24 mouse cellular contexts compared by ENCODE assay signal in the genomic region with DNA sequence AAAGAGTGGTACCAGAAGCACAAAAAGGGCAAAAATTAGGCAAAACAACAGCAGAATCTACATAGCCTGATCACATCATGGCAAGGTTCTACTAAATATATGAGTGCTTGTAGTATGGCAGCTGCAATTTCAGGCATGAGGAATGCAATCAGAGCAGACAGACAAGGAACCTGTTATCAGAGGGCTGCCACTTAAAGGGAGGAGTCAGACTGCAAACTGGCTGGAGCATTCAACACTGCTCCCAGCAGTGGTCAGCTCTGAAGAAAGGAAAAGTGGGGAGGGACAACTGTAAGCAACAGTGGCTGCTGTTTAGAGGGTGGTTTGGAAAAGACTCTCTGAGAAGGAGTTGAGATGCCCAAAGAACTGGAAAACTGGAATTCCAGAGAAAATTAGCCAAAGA. TPM values are rescaled to one million over a fixed set of nuclear protein-coding genes. Genes with fewer than 3 reads are reported as not detected.
DNase-seq lines count a peak whose midpoint lies in the region; ATAC-seq and TF ChIP-seq lines count a peak whose summit lies in the region.
"Had no signal": no experiment of that assay in that cellular context is flagged by ENCODE, and none has a peak within 500 bp of the region (broad histone marks: within the 10 kb centered on the region; RNA-seq: fewer than 3 reads in every experiment).

No protein-coding gene starts in this region.

- no peak for DNase-seq in heart, adult 8-10 months (ENCODE audit: low spot score)
- DNase-seq in heart, postnatal 0 days (ENCODE audit: low spot score) = peak; percentile 31
- no peak for DNase-seq in heart, postnatal 25 days (ENCODE audit: low spot score)
- DNase-seq in lung, postnatal 36 days = peak; percentile 13
- DNase-seq in lung, postnatal 25 days (ENCODE audit: low spot score) = no peak
- DNase-seq in urinary bladder, postnatal 25 days (ENCODE audit: low spot score) = no peak
- DNase-seq: adrenal gland, postnatal 25 days; cerebellum, adult 11-12 months; cerebellum, adult 9-11 months; gastrocnemius, adult 2 months; kidney, adult 18-20 months; kidney, postnatal 25 days; liver; lung, postnatal 14 days; right cerebral cortex, postnatal 4 days had no signal

- H3K36me3 ChIP-seq in heart, embryonic 12.5 days = peaks cover 4% of the 10 kb centered on the region
- 0 out of 2 replicates have a peak, but pooled peaks cover 6% of the 10 kb centered on the region for H3K36me3 ChIP-seq in heart, postnatal 0 days (replicated peaks; ENCODE audit: control insufficient read depth, insufficient read depth, low read length)
- H3K36me3 ChIP-seq: midbrain, embryonic 13.5 days had no signal

- H3K4me2 ChIP-seq in heart, embryonic 12.5 days = no peak overlapping the region; the same call in 1 of the 2 replicates
- H3K4me2 ChIP-seq in heart, postnatal 0 days (ENCODE audit: low read depth, low read length) = no peak overlapping the region
- H3K4me2 ChIP-seq: hindbrain, embryonic 14.5 days; kidney, embryonic 15.5 days; midbrain, embryonic 13.5 days; neural tube, embryonic 13.5 days had no signal

- TF ChIP-seq CTCF in heart, postnatal 0 days (IDR thresholded peaks at IDR 0.05; ENCODE audit: low read depth) = no peak

- no peak overlapping the region for H3K9ac ChIP-seq in heart, embryonic 12.5 days
- H3K9ac ChIP-seq in heart, postnatal 0 days (replicated peaks; ENCODE audit: low read depth, low read length) = no peak overlapping the region
- H3K9ac ChIP-seq: hindbrain, embryonic 14.5 days; kidney, embryonic 15.5 days; midbrain, embryonic 13.5 days; neural tube, embryonic 13.5 days had no signal

- H3K9me3 ChIP-seq in heart, embryonic 12.5 days (replicated peaks) = no peaks in the 10 kb centered on the region
- H3K9me3 ChIP-seq in heart, postnatal 0 days (replicated peaks; ENCODE audit: control insufficient read depth, low read length) = no peaks in the 10 kb centered on the region
- H3K9me3 ChIP-seq: kidney, embryonic 15.5 days; megakaryocyte, embryonic 14.5 days; midbrain, embryonic 13.5 days; neural tube, embryonic 13.5 days had no signal

- ATAC-seq in heart, embryonic 12.5 days (ENCODE audit: insufficient number of reproducible peaks, low FRiP score) = peak; percentile 71
- ATAC-seq in heart, postnatal 0 days (ENCODE audit: insufficient read depth, low read depth) = no peak
- ATAC-seq: CD4-positive, CD25-positive, alpha-beta regulatory T cell, adult 4 months; forebrain, embryonic 16.5 days; midbrain, embryonic 13.5 days had no signal

- no peak overlapping the region for H3K4me3 ChIP-seq in heart, embryonic 12.5 days
- H3K4me3 ChIP-seq in heart, postnatal 0 days (ENCODE audit: low read depth, low read length) = no peak overlapping the region
- H3K4me3 ChIP-seq: erythroblast, embryonic 14.5 days; gastrocnemius, adult 2 months; kidney, embryonic 15.5 days; megakaryocyte, embryonic 14.5 days; midbrain, embryonic 13.5 days; neural tube, embryonic 13.5 days had no signal

- no peak for TF ChIP-seq EP300 in heart, postnatal 0 days (IDR thresholded peaks at IDR 0.05; ENCODE audit: low read depth)

- peaks cover 31% of the 10 kb centered on the region for H3K4me1 ChIP-seq in heart, embryonic 12.5 days (replicated peaks)
- H3K4me1 ChIP-seq in heart, postnatal 0 days (ENCODE audit: control insufficient read depth, insufficient read depth) = peaks cover 29% of the 10 kb centered on the region
- H3K4me1 ChIP-seq: midbrain, embryonic 13.5 days; neural tube, embryonic 13.5 days had no signal

- intact Hi-C loops in heart, postnatal 25 days (cut with DNase I) = loop anchor here (5.0 kb wide), 1 partner anchor 61 kb away; no protein-coding TSS in a partner anchor

- H3K27ac ChIP-seq in heart, embryonic 12.5 days (ENCODE audit: poor library complexity, severe bottlenecking) = peak overlapping the region; percentile 45
- H3K27ac ChIP-seq in heart, postnatal 0 days (ENCODE audit: low read depth) = peak overlapping the region; percentile 48
- H3K27ac ChIP-seq: gastrocnemius, adult 2 months; hindbrain, embryonic 14.5 days; kidney, embryonic 15.5 days; midbrain, embryonic 13.5 days; neural tube, embryonic 13.5 days had no signal

- H3K27me3 ChIP-seq in heart, embryonic 12.5 days (replicated peaks) = no peaks in the 10 kb centered on the region
- no peaks in the 10 kb centered on the region for H3K27me3 ChIP-seq in heart, postnatal 0 days (ENCODE audit: control insufficient read depth, insufficient read depth, low read length)
- H3K27me3 ChIP-seq: kidney, embryonic 15.5 days; megakaryocyte, embryonic 14.5 days; midbrain, embryonic 13.5 days; neural tube, embryonic 13.5 days had no signal

RNA-seq across cellular contexts. Expression of a gene that starts 46.8 kb away (rescaled TPM):
- 5.6 and 6.2 TPM in 2 replicates for polyA plus RNA-seq in heart, embryonic 12.5 days (2016; fragmentation: Nextera tagmentation; extraction: Ambion mirVana)
- total RNA-seq in heart, adult 8-10 months (2022) = 1 to 10 TPM; 2.9 to 5.0 (median 3.5) TPM
- total RNA-seq in heart, postnatal 0 days (2014; rRNA removed; ENCODE audit: low replicate concordance) = 2.4 and 3.1 TPM in 2 replicates
- polyA plus RNA-seq in heart, postnatal 0 days (2015; fragmentation: Nextera tagmentation; extraction: Ambion mirVana) = 3.5 and 3.8 TPM in 2 replicates
- total RNA-seq in heart, postnatal 25 days (2021) = 1 to 10 TPM; 3.0 to 3.7 TPM

Comparison
In these comparisons a context has a peak if more than half of its experiments do, and no peak if none do; other contexts are left out.
1. DNase-seq: peak in heart, postnatal 0 days (single experiment) and lung, postnatal 36 days (single experiment); none in heart, adult 8-10 months (single experiment), heart, postnatal 25 days (single experiment), lung, postnatal 25 days (single experiment) and urinary bladder, postnatal 25 days (single experiment).